Mouse (Mus musculus): ENCODE results near the gene Atp2b1. TPM values are rescaled to one million over a fixed set of nuclear protein-coding genes. Genes with fewer than 3 reads are reported as not detected.

Gene Atp2b1
- total RNA-seq (2021) = 1,000 to 10,000 TPM in 1 of 2 experiments, 100 to 1,000 TPM in 1; 951 to 1,124 TPM

DNA sequence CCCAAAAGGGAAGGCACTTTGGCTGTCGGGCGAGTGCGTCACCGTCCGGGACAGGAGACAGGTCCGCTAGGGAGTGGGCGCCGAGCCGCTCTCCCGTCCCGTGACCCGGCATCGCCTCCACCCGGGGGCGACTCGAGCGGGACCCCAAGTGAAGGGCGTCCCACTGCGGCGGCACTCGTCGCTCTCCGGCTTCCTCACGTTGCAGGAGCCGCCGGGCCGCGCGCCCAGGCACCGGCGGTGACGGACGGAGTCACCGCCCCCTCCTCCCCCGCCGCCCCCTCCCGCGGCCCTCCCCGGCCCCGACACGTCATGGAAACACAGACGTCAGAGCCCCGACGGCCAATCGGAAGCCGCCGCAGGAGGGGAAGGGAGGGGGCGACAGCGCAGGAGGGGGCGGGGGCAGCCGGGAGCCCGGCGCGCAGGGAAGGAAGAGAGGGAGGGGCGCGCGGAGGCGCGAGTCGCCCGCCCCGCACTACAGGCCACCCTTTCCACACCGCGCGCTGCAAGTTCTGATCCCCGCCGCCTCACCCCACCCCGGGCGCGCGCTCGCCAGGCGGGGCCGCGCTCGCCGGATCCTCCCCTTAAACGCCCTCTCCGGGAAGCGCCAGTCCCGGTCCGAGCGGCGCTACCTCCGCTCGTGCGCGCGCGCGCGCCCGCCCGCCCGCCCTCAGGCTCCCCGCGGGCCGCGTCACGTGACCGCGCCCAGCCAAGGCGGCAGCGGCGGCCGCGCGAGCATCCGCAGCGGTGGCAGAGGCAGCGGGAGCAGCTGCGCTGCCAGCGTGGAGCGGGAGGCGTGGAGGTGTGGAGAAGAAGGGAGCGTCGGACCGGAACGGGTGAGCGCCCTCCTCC lies at the start of gene Atp2b1:
Gene Atp2b1, plus strand, starts transcription at position 446 of the 849 bp plus-strand sequence.
- peak; percentile 83 for DNase-seq (ENCODE audit: extremely low spot score in 1 of 2, low spot score in 1 of 2)

DNA sequence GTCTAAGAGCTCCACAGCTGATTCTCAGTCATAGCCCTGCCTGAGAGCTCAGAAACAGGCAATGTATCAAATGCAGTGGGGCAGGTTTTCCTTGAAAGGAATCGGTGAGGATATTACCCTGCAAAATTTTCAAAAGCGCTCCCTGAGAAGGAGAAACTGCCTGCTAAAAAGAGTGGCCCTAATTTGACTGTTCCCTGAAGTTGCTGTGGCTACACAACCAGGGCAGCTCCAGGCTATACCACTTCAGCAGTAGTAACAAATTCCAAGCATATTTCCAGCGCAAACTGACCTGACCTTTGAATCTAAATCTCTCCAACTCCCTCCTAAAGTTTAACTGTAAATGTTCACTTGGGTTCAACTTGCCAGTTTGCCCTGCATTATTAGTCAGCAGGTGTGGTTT lies 49.4 kb upstream of the Atp2b1 start:
- DNase-seq (ENCODE audit: extremely low spot score in 1 of 2, low spot score in 1 of 2) = no peak

DNA sequence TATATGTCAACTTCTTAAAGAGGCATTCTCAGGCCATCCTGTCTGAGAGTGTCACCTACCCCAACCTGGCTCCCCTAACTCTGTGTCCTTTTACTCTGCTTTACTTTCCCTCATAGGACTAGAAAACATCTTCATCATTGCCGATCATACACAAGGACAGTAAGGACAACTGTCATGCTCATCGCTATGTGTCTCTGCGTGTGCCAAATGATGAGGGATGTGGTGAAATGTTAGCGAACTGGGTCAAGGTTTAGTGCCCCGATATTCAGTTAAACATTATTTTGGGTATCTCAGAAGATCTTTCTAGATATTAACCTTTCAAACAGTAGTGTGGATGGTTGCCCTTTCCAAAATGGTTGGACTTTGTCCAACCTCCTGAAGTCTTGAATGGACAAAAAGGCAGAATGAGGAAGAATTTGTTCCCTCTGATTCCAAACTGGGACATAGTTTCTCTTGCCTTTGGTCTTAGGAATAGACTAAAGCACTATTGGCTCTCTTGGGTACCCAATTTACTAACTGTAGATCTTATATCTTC lies 47.3 kb upstream of the Atp2b1 start:
- DNase-seq (ENCODE audit: extremely low spot score in 1 of 2, low spot score in 1 of 2) = no peak

DNA sequence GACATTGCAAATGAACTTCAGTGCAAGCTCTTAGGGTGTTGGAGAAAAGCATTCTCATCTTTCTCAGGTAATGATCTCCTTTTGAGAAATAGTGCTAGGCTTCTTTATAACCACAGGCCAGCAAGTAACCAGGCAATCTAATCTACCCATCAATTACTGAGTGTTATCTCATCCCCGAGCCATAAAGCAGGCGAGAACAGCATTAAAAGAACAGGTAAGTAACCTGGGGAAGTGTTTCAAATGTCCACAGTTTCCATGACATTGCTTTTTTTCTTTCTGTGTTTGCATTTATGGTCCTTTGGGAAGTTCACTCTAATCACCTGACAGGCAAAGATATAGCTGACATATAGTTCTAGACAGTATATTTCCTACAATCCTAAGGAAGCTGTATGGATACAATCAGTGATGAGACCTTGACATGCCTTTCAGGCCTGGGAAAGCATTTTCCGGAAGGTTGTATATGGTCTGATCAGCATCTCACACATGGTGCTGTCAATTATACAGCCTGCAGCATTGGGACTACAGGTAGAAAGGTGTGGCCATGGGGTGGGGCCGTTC lies 45.8 kb upstream of the Atp2b1 start:
- no peak for DNase-seq (ENCODE audit: extremely low spot score in 1 of 2, low spot score in 1 of 2)

DNA sequence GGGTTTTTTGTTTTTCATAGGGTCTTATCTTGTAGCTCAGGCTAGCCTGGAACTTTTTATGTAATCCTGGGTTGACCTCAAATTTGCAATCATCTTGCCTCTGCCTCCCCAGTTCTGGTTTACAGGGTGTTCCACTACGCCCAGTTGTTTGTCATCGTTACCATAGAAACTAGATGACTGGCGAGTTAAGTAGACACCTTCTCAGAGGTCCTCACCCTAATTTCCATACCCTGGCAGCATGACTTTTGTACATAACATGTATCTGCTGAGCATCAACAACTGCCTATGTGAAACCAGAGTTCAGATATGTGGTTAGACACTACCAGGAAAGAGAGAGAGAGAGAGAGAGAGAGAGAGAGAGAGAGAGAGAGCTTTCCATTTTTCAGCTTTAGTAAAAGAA lies 36.4 kb upstream of the Atp2b1 start:
- DNase-seq (ENCODE audit: extremely low spot score in 1 of 2, low spot score in 1 of 2) = no peak

DNA sequence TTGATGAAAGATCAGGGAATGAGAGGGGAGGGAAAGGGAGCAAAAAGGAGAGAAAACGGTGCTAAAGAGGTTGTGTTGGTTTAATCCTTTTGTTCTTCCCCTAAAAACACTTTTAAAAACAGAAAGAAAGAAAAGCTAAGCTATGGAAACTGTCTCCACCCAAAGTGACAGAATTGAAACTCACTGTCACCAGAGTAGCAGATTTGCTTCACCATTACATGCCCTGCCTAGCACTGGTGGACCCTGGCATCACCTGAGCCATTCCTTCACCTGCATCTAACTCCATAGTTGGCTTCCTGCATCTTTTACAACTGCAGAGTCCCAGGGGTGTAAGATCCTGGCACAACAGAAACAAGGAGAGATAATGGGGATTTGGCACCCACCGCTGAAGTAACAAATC lies 35.6 kb upstream of the Atp2b1 start:
- no peak for DNase-seq (ENCODE audit: extremely low spot score in 1 of 2, low spot score in 1 of 2)

DNA sequence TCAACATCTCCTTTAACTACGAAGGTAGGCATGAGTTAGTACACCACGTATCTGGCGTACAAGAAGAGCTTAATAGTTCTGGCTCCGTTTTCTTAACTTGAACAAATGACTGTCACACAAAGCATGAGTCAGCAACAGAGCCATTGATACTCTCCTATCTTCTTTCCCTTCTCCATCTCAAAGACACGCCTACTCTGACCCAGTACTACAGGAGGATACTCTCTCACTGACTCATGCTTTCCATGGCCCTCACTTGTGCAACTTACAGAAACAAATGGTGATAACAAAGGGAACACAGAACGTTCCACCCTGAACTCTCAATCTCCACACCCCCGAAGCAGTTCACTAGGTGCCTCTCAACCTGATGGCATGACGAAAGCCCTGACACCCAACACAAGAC lies 34.1 kb upstream of the Atp2b1 start:
- DNase-seq (ENCODE audit: extremely low spot score in 1 of 2, low spot score in 1 of 2) = no peak

DNA sequence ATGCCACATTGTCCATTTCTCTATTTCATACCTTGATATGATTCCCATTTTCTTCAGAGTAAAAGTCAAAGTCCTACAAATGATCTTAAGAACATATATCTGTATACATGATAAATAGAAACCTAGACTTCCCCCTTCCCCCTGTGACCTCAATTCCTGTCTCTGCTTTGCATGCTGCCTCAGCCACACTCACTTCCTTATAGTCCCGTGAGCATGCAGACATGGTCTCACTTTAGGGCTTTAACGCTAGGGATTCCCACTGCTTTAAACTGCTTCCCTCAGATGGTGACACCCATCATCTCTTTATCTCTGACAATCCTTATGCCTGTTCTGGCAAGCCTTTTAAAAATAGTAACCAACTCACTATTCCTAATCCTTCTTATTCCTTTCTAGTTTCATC lies 33.5 kb upstream of the Atp2b1 start:
- DNase-seq (ENCODE audit: extremely low spot score in 1 of 2, low spot score in 1 of 2) = no peak

DNA sequence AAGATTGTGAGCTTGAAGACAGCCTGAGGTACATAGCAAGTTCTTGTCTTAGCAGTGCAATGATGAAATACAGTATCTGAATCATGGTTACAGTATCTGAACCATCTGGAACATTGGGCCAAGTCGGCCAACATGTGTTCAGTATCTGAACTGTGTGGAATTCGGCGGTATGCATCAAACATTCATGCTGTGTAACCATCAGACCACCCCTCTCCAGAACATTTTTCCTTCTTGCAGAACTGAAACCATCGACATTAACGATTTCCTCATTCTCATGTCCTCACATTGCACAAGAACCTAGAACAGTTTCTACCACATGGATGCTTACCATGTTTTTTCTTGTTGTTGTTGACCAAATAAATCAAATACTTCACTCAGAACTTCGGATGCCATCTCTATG lies 32.7 kb upstream of the Atp2b1 start:
- DNase-seq (ENCODE audit: extremely low spot score in 1 of 2, low spot score in 1 of 2) = no peak

DNA sequence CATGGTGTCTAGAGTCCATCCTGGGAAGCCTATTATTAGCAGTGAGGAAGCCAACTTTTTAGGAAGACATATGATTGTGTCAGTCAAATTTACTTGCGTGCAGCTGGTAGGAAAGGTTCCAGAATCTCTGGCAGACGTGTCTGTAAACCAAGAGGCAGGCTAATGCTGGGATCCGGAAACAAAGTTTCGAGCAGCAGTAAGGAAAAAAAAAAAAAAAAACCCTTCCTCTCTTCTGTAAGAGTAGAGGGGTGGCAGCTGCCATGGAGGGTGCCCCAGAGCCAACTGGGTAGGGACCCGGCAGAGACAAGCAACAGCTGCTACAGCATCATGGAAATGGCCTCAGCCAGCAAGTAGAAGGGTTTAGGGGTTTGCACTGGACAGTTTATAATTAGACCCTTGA lies 31.6 kb upstream of the Atp2b1 start:
- no peak for DNase-seq (ENCODE audit: extremely low spot score in 1 of 2, low spot score in 1 of 2)

DNA sequence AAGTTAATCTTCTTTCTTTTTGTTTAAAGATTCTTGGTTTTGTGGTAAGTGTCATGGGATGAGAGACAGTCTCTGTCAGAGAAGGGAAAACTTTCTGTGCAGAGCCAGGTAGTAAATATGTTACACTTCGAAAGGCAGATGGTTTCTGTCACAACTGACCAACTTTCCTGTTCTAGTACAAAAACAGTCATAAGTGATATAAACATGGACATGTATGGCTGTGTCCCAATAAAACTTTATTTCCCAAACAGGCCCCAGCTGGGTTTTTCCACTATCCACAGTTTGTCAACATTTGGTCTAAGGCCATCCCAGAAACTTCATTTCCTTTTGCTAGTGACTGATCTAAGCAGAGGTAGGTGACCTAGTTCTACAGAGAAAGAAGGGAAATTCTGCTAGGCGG lies 29.8 kb upstream of the Atp2b1 start:
- no peak for DNase-seq (ENCODE audit: extremely low spot score in 1 of 2, low spot score in 1 of 2)

DNA sequence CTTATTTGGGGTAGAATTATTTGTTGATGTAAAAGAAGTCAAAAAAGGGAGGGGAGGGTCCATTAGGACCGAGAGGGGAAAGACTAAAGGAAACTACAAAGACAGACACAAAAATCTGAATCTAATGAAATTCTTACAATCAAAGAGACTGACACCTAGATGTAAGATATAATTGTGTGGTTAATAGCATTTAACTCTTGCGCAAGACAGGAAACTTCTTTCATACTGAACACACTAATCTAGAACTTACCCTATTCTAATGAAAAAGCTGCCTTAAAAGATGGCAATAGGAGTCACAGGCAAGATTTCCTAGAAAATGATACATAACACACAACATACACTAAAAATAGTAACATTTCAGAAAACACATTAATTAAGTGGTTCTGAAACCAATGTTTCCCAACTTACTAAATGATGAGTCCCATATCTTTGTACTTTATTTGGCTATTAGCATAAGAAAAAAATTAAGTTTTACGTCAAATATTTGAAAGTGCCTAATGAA lies 27.4 kb upstream of the Atp2b1 start:
- DNase-seq (ENCODE audit: extremely low spot score in 1 of 2, low spot score in 1 of 2) = no peak

DNA sequence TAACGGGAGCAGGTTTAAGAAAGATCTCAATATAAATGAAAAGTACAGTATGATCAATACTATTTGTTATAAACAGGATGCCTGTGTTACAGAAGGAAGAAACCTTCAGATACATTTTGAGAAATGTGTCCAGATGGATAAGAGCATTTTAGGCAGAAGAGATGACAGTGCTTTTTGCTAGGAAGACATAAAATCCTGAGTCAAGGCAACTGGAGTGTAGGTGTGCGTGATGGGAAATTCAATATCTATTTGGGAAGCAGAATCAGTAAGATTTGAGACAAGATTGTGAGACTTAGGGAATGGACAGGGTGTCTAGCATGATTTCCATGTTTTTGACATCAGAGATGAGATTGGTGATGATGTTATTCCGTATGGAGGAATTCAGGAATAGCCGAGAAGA lies 22.8 kb upstream of the Atp2b1 start:
- no peak for DNase-seq (ENCODE audit: extremely low spot score in 1 of 2, low spot score in 1 of 2)

DNA sequence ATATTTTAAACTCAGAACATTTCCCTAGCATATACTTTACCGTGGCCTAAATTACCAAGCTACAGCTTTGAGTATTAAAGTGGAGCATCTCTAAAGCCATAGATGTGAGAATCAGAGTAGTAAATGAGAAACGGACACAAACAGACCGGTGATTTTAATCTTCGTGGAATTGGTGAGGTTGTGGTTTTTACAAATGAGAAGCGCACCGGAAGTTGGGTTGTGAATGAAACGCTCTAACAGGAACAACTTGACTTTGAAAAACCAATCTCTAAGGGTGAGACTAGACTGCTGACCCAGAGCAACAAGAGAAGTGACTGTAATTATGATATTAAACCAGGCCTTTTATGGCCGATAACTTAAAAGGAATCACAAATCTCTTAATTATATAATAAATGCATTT lies 16.7 kb upstream of the Atp2b1 start:
- no peak for DNase-seq (ENCODE audit: extremely low spot score in 1 of 2, low spot score in 1 of 2)

DNA sequence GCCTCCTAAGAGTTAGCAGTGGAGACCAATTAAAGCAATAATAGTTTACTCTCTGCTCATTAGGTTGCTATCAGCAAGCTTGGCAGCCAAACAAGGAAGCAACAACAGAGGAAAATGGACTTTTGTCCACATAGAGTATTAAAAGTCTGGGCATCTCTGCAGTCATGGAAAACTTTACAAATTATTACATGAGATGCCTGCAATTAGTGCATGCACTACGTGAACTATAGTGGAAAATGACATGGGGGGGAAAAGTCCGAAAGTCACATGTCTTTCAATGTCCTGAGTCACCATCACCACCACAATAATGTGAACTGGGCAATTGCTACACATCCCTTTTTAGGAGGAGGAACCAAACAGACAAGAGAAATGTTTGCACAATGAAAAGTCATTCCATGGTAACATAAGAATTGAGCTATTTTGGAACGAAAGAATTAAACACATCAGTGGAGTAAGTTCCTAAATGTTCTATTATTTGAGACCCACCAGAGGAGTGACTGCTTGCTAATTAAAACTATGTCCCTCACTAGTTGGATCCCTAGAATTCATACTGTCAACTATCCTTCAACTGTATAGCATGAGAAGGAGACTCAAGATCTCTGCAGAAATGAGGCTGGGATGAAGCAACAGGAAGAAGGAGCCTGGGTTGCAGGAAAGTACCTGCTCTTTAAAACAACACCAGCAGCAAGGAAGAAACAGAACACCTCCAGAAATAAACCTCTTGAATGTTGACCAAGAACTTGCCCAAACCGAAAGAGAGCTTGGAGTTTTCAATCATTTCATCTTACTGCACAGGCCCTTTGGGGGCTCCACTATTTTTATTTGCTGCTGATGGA lies 16.1 kb upstream of the Atp2b1 start:
- no peak for DNase-seq (ENCODE audit: extremely low spot score in 1 of 2, low spot score in 1 of 2)

DNA sequence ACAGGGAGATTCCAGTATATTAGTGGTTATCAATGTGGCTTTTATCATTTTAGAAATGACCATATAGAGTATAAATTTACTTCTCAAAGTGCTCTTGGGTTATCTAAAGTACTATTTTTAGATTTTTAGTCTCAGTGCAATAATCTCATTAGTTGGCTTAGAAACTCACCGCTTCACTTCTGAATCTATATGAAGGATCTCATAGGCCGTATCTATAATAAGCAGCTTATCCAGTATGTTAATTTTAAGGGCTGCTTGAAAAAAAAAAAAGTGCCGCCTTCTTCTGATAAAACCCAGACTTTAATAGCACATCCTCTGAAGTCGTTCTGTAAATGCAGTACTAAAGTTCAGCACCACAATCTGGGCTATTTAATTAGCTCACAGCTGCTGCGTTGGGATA lies 12.7 kb upstream of the Atp2b1 start:
- DNase-seq (ENCODE audit: extremely low spot score in 1 of 2, low spot score in 1 of 2) = no peak

DNA sequence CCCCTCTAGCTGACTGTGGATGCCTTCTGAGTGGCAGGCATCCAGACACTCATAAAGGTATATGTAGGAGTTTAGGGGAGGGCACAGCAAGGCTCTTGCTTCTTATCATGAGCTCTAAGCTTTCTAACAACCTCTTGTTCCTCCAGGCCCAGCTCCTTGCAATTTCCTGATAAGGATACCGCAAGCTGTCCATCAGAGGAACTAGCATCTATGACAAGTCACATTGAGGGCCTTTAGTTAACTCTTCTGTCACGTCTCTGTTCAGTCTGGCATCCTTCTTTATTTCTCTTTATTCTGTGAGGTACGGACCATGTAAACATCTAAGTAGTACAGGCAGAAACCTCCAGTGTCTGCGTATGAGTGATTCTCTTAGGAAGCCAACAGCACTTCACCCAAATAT lies 8.2 kb upstream of the Atp2b1 start:
- DNase-seq (ENCODE audit: extremely low spot score in 1 of 2, low spot score in 1 of 2) = no peak

DNA sequence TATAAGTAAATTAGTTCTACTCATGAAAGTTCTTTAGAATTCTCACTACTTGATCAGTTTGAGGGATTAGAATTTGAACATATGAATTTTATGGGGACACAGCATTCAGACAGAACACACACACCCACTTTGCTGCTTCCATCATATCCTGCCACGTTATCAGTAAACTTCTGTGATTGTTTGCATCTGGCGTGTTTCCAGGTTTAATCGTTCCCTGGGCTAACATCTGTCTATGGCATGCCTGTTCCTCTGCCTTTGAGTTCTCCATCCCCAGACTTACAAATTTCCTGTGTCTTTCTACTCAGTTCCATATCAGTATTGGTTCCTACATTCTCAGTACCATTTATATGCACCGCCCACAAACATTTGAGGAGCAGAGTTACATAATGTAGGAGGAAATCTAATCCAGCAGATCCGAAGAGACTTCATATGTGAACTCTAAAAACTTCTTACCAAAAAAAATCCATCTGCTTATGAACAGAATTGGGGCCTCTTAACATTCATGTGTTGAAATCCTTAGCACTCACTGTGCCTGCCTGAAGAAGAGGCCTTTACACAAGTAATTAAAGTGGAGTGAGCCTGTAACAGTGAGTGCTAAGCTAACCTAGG lies 7.2 kb upstream of the Atp2b1 start:
- no peak for DNase-seq (ENCODE audit: extremely low spot score in 1 of 2, low spot score in 1 of 2)

DNA sequence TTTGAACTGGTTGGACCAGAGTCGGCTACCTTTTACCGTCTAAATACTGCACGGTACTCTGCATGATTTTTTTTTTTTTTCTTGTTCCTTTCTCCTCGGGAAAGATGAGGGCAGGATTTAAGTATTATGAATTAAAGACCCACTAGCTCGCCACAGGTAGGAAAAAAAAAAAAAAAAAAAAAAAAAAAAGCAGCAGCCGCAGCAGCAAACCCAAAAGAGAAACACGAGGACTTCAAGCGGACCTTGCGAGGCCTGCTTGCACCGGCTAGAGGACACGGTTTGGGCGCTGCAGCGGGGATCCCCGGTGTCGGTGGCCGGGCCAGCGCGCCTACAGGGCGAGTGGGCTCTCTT lies 621 bp upstream of the Atp2b1 start:
- DNase-seq (ENCODE audit: extremely low spot score in 1 of 2, low spot score in 1 of 2) = no peak

DNA sequence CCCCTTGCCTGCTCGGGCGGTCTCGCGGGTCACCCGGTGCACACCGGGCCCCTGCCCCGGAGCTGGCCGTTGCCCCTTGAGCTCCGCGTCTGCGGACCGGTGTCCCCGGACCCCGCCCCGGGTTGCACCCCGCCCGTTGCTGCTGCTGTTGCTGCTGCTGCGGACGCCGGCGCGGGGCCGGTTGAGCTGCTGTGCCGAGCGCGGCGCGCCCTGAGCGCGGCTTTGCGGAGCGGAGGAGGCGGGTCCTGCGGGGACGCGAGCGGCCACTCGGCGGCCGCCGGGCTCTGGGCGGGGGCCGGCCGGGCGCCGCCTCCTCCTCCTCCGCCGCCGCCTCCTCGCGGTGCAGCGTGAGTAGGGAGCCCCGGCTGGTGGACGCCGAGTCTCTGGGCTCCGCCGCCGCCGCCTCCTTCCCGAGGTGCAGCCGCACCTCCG lies 620 bp downstream of the Atp2b1 start:
- DNase-seq (ENCODE audit: extremely low spot score in 1 of 2, low spot score in 1 of 2) = peak; percentile 61 to 81

All from layer of hippocampus, postnatal 25 days (tissue).